Mouse (Mus musculus): ENCODE data around the gene Gabpb1.

GRCm38 (mm10) chr2:126600533-126600932 lies 75.6 kb downstream of the Gabpb1 start:
- no peak for TF ChIP-seq CTCF (IDR thresholded peaks at IDR 0.05; ENCODE audit: borderline replicate concordance, control insufficient read depth, extremely low read depth, insufficient read depth, low read length, poor library complexity)
- TF ChIP-seq POLR2A (IDR thresholded peaks at IDR 0.05; ENCODE audit: control insufficient read depth, extremely low read depth, insufficient read depth, low read length, poor library complexity) = no peak

Measured in thymus, adult 2 months (tissue).